Mouse (Mus musculus): Measurements from ENCODE around the gene Olfr411. TPM values are rescaled to one million over a fixed set of nuclear protein-coding genes. Genes with fewer than 3 reads are reported as not detected.

The Olfr411 gene
- not detected in 2 replicates for polyA plus RNA-seq (2012; rRNA removed)

GRCm38 (mm10) chr11:74352550-74352949 lies at the start of gene Olfr411:
TSS of gene Olfr411 (minus strand) at chr11:74352650.
- H3K27ac ChIP-seq (ENCODE audit: control insufficient read depth, insufficient read depth, low read depth, low read length): no peak within 1 kb of the TSS
- TF ChIP-seq CTCF (IDR thresholded peaks at IDR 0.05; ENCODE audit: control insufficient read depth, insufficient read depth, insufficient replicate concordance, low read depth, low read length) (no peak), POLR2A (IDR thresholded peaks at IDR 0.05; ENCODE audit: control insufficient read depth, low read depth, low read length) (no peak)
- H3K27me3 ChIP-seq (ENCODE audit: control insufficient read depth, insufficient read depth, low read length): no peaks in the 10 kb centered on the region
- H3K36me3 ChIP-seq (ENCODE audit: control insufficient read depth, insufficient read depth, low read length): no peaks in the 10 kb centered on the region
- no peak within 1 kb of the TSS for H3K4me3 ChIP-seq (ENCODE audit: control insufficient read depth, low read depth, low read length)
- no peaks in the 10 kb centered on the region for H3K4me1 ChIP-seq (ENCODE audit: control insufficient read depth, insufficient read depth, low read length)

GRCm38 (mm10) chr11:74402126-74402525 lies 49.7 kb upstream of the Olfr411 start:
- Histone ChIP-seq H3K4me3 (ENCODE audit: control insufficient read depth, low read depth, low read length) (no peak overlapping the region), H3K27me3 (ENCODE audit: control insufficient read depth, insufficient read depth, low read length) (no peaks in the 10 kb centered on the region), H3K27ac (ENCODE audit: control insufficient read depth, insufficient read depth, low read depth, low read length) (no peak overlapping the region), H3K36me3 (ENCODE audit: control insufficient read depth, insufficient read depth, low read length) (no peaks in the 10 kb centered on the region), H3K4me1 (ENCODE audit: control insufficient read depth, insufficient read depth, low read length) (peaks cover 4% of the 10 kb centered on the region; the same call in 1 of the 2 replicates)
- TF ChIP-seq CTCF (IDR thresholded peaks at IDR 0.05; ENCODE audit: control insufficient read depth, insufficient read depth, insufficient replicate concordance, low read depth, low read length) (no peak), POLR2A (IDR thresholded peaks at IDR 0.05; ENCODE audit: control insufficient read depth, low read depth, low read length) (no peak)

DNA sequence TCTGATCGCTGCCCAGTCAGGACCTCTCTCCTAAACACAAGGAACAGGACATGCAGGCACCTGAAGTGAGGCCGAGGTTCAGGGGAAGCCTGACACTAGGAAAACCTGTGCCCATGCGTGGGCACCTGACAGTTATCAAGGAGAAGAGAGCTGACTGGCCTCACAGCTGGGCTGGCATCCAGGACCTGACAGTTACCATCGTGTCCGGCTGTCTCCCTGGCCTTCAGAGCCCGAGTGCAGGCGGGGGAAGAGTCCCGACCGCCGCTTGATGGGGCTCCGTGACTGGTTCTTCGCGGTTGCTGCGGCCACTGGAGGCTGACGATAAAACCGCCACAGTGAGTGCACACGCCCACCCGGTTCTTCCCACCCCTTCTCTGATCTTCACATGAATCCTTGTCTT lies 43.1 kb upstream of the Olfr411 start:
- Histone ChIP-seq H3K36me3 (ENCODE audit: control insufficient read depth, insufficient read depth, low read length) (no peaks in the 10 kb centered on the region), H3K27ac (ENCODE audit: control insufficient read depth, insufficient read depth, low read depth, low read length) (no peak overlapping the region), H3K27me3 (ENCODE audit: control insufficient read depth, insufficient read depth, low read length) (no peaks in the 10 kb centered on the region), H3K4me3 (ENCODE audit: control insufficient read depth, low read depth, low read length) (no peak overlapping the region), H3K4me1 (ENCODE audit: control insufficient read depth, insufficient read depth, low read length) (no peaks in the 10 kb centered on the region)
- TF ChIP-seq POLR2A (IDR thresholded peaks at IDR 0.05; ENCODE audit: control insufficient read depth, low read depth, low read length) (no peak), CTCF (IDR thresholded peaks at IDR 0.05; ENCODE audit: control insufficient read depth, insufficient read depth, insufficient replicate concordance, low read depth, low read length) (no peak)

DNA sequence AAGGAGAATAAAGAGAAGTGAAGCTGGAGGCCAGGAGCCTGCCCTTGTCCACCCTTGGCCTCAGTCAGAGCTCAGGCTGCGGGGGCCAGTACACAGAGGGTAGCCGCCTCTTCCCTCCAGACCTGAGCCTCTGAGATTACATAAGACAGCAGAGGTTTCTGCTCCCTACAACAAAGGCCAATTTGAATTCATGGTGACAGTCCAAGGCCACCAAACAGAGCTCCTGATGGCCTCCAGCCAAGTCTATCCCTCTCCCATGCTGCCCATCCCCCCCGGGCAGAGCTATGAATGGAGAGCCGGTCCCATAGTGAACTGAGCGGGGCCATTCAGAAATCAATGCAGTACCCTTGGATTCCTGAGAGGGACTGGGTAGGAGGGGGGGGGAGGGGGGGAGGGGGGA lies 41.0 kb upstream of the Olfr411 start:
- no peak overlapping the region for H3K27ac ChIP-seq (ENCODE audit: control insufficient read depth, insufficient read depth, low read depth, low read length)

GRCm38 (mm10) chr11:74392903-74393302 lies 40.5 kb upstream of the Olfr411 start:
- H3K4me3 ChIP-seq (ENCODE audit: control insufficient read depth, low read depth, low read length): no peak overlapping the region
- no peak overlapping the region for H3K27ac ChIP-seq (ENCODE audit: control insufficient read depth, insufficient read depth, low read depth, low read length)
- H3K27me3 ChIP-seq (ENCODE audit: control insufficient read depth, insufficient read depth, low read length): no peaks in the 10 kb centered on the region
- no peak for TF ChIP-seq CTCF (IDR thresholded peaks at IDR 0.05; ENCODE audit: control insufficient read depth, insufficient read depth, insufficient replicate concordance, low read depth, low read length)
- TF ChIP-seq POLR2A (IDR thresholded peaks at IDR 0.05; ENCODE audit: control insufficient read depth, low read depth, low read length): no peak
- no peaks in the 10 kb centered on the region for H3K4me1 ChIP-seq (ENCODE audit: control insufficient read depth, insufficient read depth, low read length)
- H3K36me3 ChIP-seq (ENCODE audit: control insufficient read depth, insufficient read depth, low read length): no peaks in the 10 kb centered on the region

More for the DNA sequence above, 41.0 kb upstream of the Olfr411 start:
- TF ChIP-seq POLR2A (IDR thresholded peaks at IDR 0.05; ENCODE audit: control insufficient read depth, low read depth, low read length) (no peak), CTCF (IDR thresholded peaks at IDR 0.05; ENCODE audit: control insufficient read depth, insufficient read depth, insufficient replicate concordance, low read depth, low read length) (no peak)
- H3K27me3 ChIP-seq (ENCODE audit: control insufficient read depth, insufficient read depth, low read length): no peaks in the 10 kb centered on the region
- H3K4me1 ChIP-seq (ENCODE audit: control insufficient read depth, insufficient read depth, low read length): no peaks in the 10 kb centered on the region
- no peaks in the 10 kb centered on the region for H3K36me3 ChIP-seq (ENCODE audit: control insufficient read depth, insufficient read depth, low read length)
- H3K4me3 ChIP-seq (ENCODE audit: control insufficient read depth, low read depth, low read length): no peak overlapping the region

GRCm38 (mm10) chr11:74391899-74392298 lies 39.4 kb upstream of the Olfr411 start:
- TF ChIP-seq POLR2A (IDR thresholded peaks at IDR 0.05; ENCODE audit: control insufficient read depth, low read depth, low read length) (no peak), CTCF (IDR thresholded peaks at IDR 0.05; ENCODE audit: control insufficient read depth, insufficient read depth, insufficient replicate concordance, low read depth, low read length) (no peak)
- no peaks in the 10 kb centered on the region for H3K27me3 ChIP-seq (ENCODE audit: control insufficient read depth, insufficient read depth, low read length)
- H3K4me1 ChIP-seq (ENCODE audit: control insufficient read depth, insufficient read depth, low read length): peaks cover 3% of the 10 kb centered on the region; the same call in 1 of the 2 replicates
- H3K36me3 ChIP-seq (ENCODE audit: control insufficient read depth, insufficient read depth, low read length): no peaks in the 10 kb centered on the region
- H3K4me3 ChIP-seq (ENCODE audit: control insufficient read depth, low read depth, low read length): no peak overlapping the region
- no peak overlapping the region for H3K27ac ChIP-seq (ENCODE audit: control insufficient read depth, insufficient read depth, low read depth, low read length)

- H3K27me3 ChIP-seq (ENCODE audit: control insufficient read depth, insufficient read depth, low read length): no peaks in the 10 kb centered on the region
- TF ChIP-seq CTCF (IDR thresholded peaks at IDR 0.05; ENCODE audit: control insufficient read depth, insufficient read depth, insufficient replicate concordance, low read depth, low read length) (no peak), POLR2A (IDR thresholded peaks at IDR 0.05; ENCODE audit: control insufficient read depth, low read depth, low read length) (no peak)
- no peak overlapping the region for H3K4me3 ChIP-seq (ENCODE audit: control insufficient read depth, low read depth, low read length)
- no peaks in the 10 kb centered on the region for H3K36me3 ChIP-seq (ENCODE audit: control insufficient read depth, insufficient read depth, low read length)
- peaks cover 4% of the 10 kb centered on the region; the same call in 1 of the 2 replicates for H3K4me1 ChIP-seq (ENCODE audit: control insufficient read depth, insufficient read depth, low read length)
- H3K27ac ChIP-seq (ENCODE audit: control insufficient read depth, insufficient read depth, low read depth, low read length): no peak overlapping the region
These were observed 34.8 kb upstream of the Olfr411 start for GRCm38 (mm10) chr11:74387203-74387602.

- H3K27ac ChIP-seq (ENCODE audit: control insufficient read depth, insufficient read depth, low read depth, low read length): no peak overlapping the region
- H3K27me3 ChIP-seq (ENCODE audit: control insufficient read depth, insufficient read depth, low read length): no peaks in the 10 kb centered on the region
- H3K36me3 ChIP-seq (ENCODE audit: control insufficient read depth, insufficient read depth, low read length): no peaks in the 10 kb centered on the region
- TF ChIP-seq CTCF (IDR thresholded peaks at IDR 0.05; ENCODE audit: control insufficient read depth, insufficient read depth, insufficient replicate concordance, low read depth, low read length) (no peak), POLR2A (IDR thresholded peaks at IDR 0.05; ENCODE audit: control insufficient read depth, low read depth, low read length) (no peak)
- peaks cover 4% of the 10 kb centered on the region; the same call in 1 of the 2 replicates for H3K4me1 ChIP-seq (ENCODE audit: control insufficient read depth, insufficient read depth, low read length)
- H3K4me3 ChIP-seq (ENCODE audit: control insufficient read depth, low read depth, low read length): no peak overlapping the region
These were observed 33.2 kb upstream of the Olfr411 start for GRCm38 (mm10) chr11:74385674-74386073.
